Mouse (Mus musculus): ENCODE measurements at regions not wholly inside any gene's neighbourhood (a gene's known extent, or its start where the extent isn't known, plus 50 kb on each side); places are given as distances from the start of the nearest gene placed in this dataset.

- TF ChIP-seq CTCF (IDR thresholded peaks at IDR 0.05; ENCODE audit: low read depth) (no peak), EP300 (IDR thresholded peaks at IDR 0.05; ENCODE audit: low read depth) (no peak)
These were observed 159.4 kb upstream of the Ntm start for GRCm38 (mm10) chr9:30122371-30122770.

All from liver, embryonic 14.5 days (tissue).